Mouse (Mus musculus) testis, adult 2 months (tissue): ENCODE data around the gene Kcnj8.

Experiments
- CTCF ChIP-seq: fragments of 200-500 bp; IDR thresholded peaks from 2 replicates; pipeline ENCODE4 v1.5.1; 2012; ENCODE audit warnings: low read depth, mild to moderate bottlenecking, inconsistent platforms, low read length, moderate library complexity; ENCODE audit not compliant: control insufficient read depth, insufficient read depth, insufficient replicate concordance
- POLR2A ChIP-seq: fragments of 200-500 bp; IDR thresholded peaks from 2 replicates; pipeline ENCODE4 v1.6.1; 2012; ENCODE audit warnings: low read depth, mild to moderate bottlenecking, inconsistent platforms, low read length, moderate library complexity; ENCODE audit not compliant: control insufficient read depth

GRCm38 (mm10) chr6:142540561-142541160 is 30.8 kb downstream of the Kcnj8 start:
- no peak for TF ChIP-seq POLR2A
- no peak for TF ChIP-seq CTCF
